In genomic region chr6:126350476-126350875, GRCm38 (mm10) we compare ENCODE assay signal across 21 mouse cellular contexts.
"Had no signal": no experiment of that assay in that cellular context is flagged by ENCODE, and none has a peak within 500 bp of the region (broad histone marks: within the 10 kb centered on the region; RNA-seq: fewer than 3 reads in every experiment).

No protein-coding gene starts in this region.

- H3K27me3 ChIP-seq: heart, embryonic 12.5 days; hindbrain, embryonic 12.5 days; intestine, embryonic 15.5 days; liver, embryonic 13.5 days; liver, embryonic 15.5 days had no signal

- H3K36me3 ChIP-seq: heart, embryonic 10.5 days; heart, embryonic 12.5 days; hindbrain, embryonic 10.5 days; hindbrain, embryonic 12.5 days; intestine, embryonic 15.5 days; limb, embryonic 10.5 days; limb, embryonic 12.5 days; liver, embryonic 13.5 days; liver, embryonic 15.5 days had no signal

- H3K4me1 ChIP-seq: heart, embryonic 10.5 days; intestine, embryonic 15.5 days; limb, embryonic 10.5 days; limb, embryonic 12.5 days; liver, embryonic 13.5 days; liver, embryonic 15.5 days had no signal

- DNase-seq: gastrocnemius, adult 2 months; gastrocnemius, postnatal 10 days; gastrocnemius, postnatal 25 days; heart, adult 18-20 months; heart, postnatal 10 days; heart, postnatal 4 days; kidney, adult 8-10 months; liver; liver, embryonic 13.5 days; liver, postnatal 0 days had no signal

- H3K27ac ChIP-seq: gastrocnemius, adult 2 months; heart, embryonic 10.5 days; hindbrain, embryonic 10.5 days; hindbrain, embryonic 12.5 days; hindbrain, embryonic 14.5 days; intestine, embryonic 15.5 days; layer of hippocampus, adult 2 months; left cerebral cortex, adult 2 months; limb, embryonic 10.5 days; limb, embryonic 12.5 days; liver, embryonic 13.5 days; liver, embryonic 15.5 days had no signal

- H3K4me3 ChIP-seq: gastrocnemius, adult 2 months; heart, embryonic 10.5 days; heart, embryonic 12.5 days; hindbrain, embryonic 10.5 days; hindbrain, embryonic 12.5 days; intestine, embryonic 15.5 days; layer of hippocampus, adult 2 months; left cerebral cortex, adult 2 months; limb, embryonic 10.5 days; limb, embryonic 12.5 days; liver, embryonic 13.5 days; liver, embryonic 15.5 days had no signal
